Mouse (Mus musculus): ENCODE results near the gene Adad2. TPM values are rescaled to one million over a fixed set of nuclear protein-coding genes. Genes with fewer than 3 reads are reported as not detected.

Gene Adad2
- polyA plus RNA-seq, 1 experiment from 2014 or later: 0.09 TPM

- DNase-seq (ENCODE audit: low spot score) (no peak), ATAC-seq (no peak)
- 82% methylated on average over 5 of the region's 5 CpGs for WGBS
- no peaks in the 10 kb centered on the region for H3K36me3 ChIP-seq (ENCODE audit: control insufficient read depth, insufficient read depth, low read length)
- H3K4me2 ChIP-seq (ENCODE audit: low read length): no peak overlapping the region
- no peak overlapping the region for H3K27ac ChIP-seq (ENCODE audit: low read depth, low read length)
- H3K4me3 ChIP-seq (ENCODE audit: low read depth, low read length): no peak overlapping the region
- no peaks in the 10 kb centered on the region for H3K27me3 ChIP-seq (replicated peaks; ENCODE audit: control insufficient read depth, insufficient read depth, low read length)
- H3K9ac ChIP-seq (ENCODE audit: low read length): no peak overlapping the region
- H3K4me1 ChIP-seq (ENCODE audit: control insufficient read depth, insufficient read depth, low read length): no peaks in the 10 kb centered on the region
- H3K9me3 ChIP-seq (replicated peaks; ENCODE audit: control insufficient read depth, low read length): no peaks in the 10 kb centered on the region
Observed at GRCm38 (mm10) chr8:119641058-119641457, 28.5 kb downstream of the Adad2 start.

GRCm38 (mm10) chr8:119642960-119643359 is 30.4 kb downstream of the Adad2 start:
- no peak for ATAC-seq
- Histone ChIP-seq H3K9me3 (replicated peaks; ENCODE audit: control insufficient read depth, low read length) (no peaks in the 10 kb centered on the region), H3K36me3 (ENCODE audit: control insufficient read depth, insufficient read depth, low read length) (no peaks in the 10 kb centered on the region), H3K4me2 (ENCODE audit: low read length) (no peak overlapping the region), H3K27me3 (replicated peaks; ENCODE audit: control insufficient read depth, insufficient read depth, low read length) (no peaks in the 10 kb centered on the region), H3K27ac (ENCODE audit: low read depth, low read length) (no peak overlapping the region), H3K9ac (ENCODE audit: low read length) (no peak overlapping the region), H3K4me3 (ENCODE audit: low read depth, low read length) (no peak overlapping the region), H3K4me1 (ENCODE audit: control insufficient read depth, insufficient read depth, low read length) (no peaks in the 10 kb centered on the region)
- 94% methylated on average over 1 of the region's 1 CpGs for WGBS
- no peak for DNase-seq (ENCODE audit: low spot score)

GRCm38 (mm10) chr8:119644429-119644960 is 31.9 kb downstream of the Adad2 start:
- no peak for ATAC-seq
- no peaks in the 10 kb centered on the region for H3K27me3 ChIP-seq (replicated peaks; ENCODE audit: control insufficient read depth, insufficient read depth, low read length)
- no peaks in the 10 kb centered on the region for H3K36me3 ChIP-seq (ENCODE audit: control insufficient read depth, insufficient read depth, low read length)
- H3K27ac ChIP-seq (ENCODE audit: low read depth, low read length): no peak overlapping the region
- H3K9ac ChIP-seq (ENCODE audit: low read length): no peak overlapping the region
- DNase-seq (ENCODE audit: low spot score): no peak
- H3K4me3 ChIP-seq (ENCODE audit: low read depth, low read length): no peak overlapping the region
- H3K4me1 ChIP-seq (ENCODE audit: control insufficient read depth, insufficient read depth, low read length): no peaks in the 10 kb centered on the region
- WGBS: 73% methylated on average over 17 of the region's 17 CpGs
- H3K4me2 ChIP-seq (ENCODE audit: low read length): no peak overlapping the region
- H3K9me3 ChIP-seq (replicated peaks; ENCODE audit: control insufficient read depth, low read length): no peaks in the 10 kb centered on the region

- 57% methylated on average over 18 of the region's 18 CpGs for whole genome bisulfite sequencing
- ATAC-seq (0 out of 2 replicates have a peak, but pooled peaks have one; percentile 20), DNase-seq (ENCODE audit: low spot score) (peak; percentile 35)
- no peak overlapping the region for H3K4me2 ChIP-seq (ENCODE audit: low read length)
- no peak overlapping the region for H3K4me3 ChIP-seq (ENCODE audit: low read depth, low read length)
- H3K4me1 ChIP-seq (ENCODE audit: control insufficient read depth, insufficient read depth, low read length): no peaks in the 10 kb centered on the region
- no peaks in the 10 kb centered on the region for H3K9me3 ChIP-seq (replicated peaks; ENCODE audit: control insufficient read depth, low read length)
- no peak overlapping the region for H3K27ac ChIP-seq (ENCODE audit: low read depth, low read length)
- no peaks in the 10 kb centered on the region for H3K36me3 ChIP-seq (ENCODE audit: control insufficient read depth, insufficient read depth, low read length)
- no peak overlapping the region for H3K9ac ChIP-seq (ENCODE audit: low read length)
- H3K27me3 ChIP-seq (replicated peaks; ENCODE audit: control insufficient read depth, insufficient read depth, low read length): no peaks in the 10 kb centered on the region
Observed at GRCm38 (mm10) chr8:119644981-119645597, 32.5 kb downstream of the Adad2 start.

- H3K27me3 ChIP-seq (replicated peaks; ENCODE audit: control insufficient read depth, insufficient read depth, low read length): no peaks in the 10 kb centered on the region
- no peaks in the 10 kb centered on the region for H3K9me3 ChIP-seq (replicated peaks; ENCODE audit: control insufficient read depth, low read length)
- no peaks in the 10 kb centered on the region for H3K36me3 ChIP-seq (ENCODE audit: control insufficient read depth, insufficient read depth, low read length)
- no peak overlapping the region for H3K9ac ChIP-seq (ENCODE audit: low read length)
- no peak overlapping the region for H3K27ac ChIP-seq (ENCODE audit: low read depth, low read length)
- 77% methylated on average over 3 of the region's 3 CpGs for WGBS
- ATAC-seq: no peak
- no peak overlapping the region for H3K4me2 ChIP-seq (ENCODE audit: low read length)
- no peaks in the 10 kb centered on the region for H3K4me1 ChIP-seq (ENCODE audit: control insufficient read depth, insufficient read depth, low read length)
- no peak for DNase-seq (ENCODE audit: low spot score)
- H3K4me3 ChIP-seq (ENCODE audit: low read depth, low read length): no peak overlapping the region
Observed at GRCm38 (mm10) chr8:119646197-119646596, 33.6 kb downstream of the Adad2 start.

GRCm38 (mm10) chr8:119646846-119647245 is 34.3 kb downstream of the Adad2 start:
- Histone ChIP-seq H3K27ac (ENCODE audit: low read depth, low read length) (no peak overlapping the region), H3K4me1 (ENCODE audit: control insufficient read depth, insufficient read depth, low read length) (no peaks in the 10 kb centered on the region), H3K9me3 (replicated peaks; ENCODE audit: control insufficient read depth, low read length) (no peaks in the 10 kb centered on the region), H3K9ac (ENCODE audit: low read length) (no peak overlapping the region), H3K4me2 (ENCODE audit: low read length) (no peak overlapping the region), H3K4me3 (ENCODE audit: low read depth, low read length) (no peak overlapping the region), H3K36me3 (ENCODE audit: control insufficient read depth, insufficient read depth, low read length) (no peaks in the 10 kb centered on the region), H3K27me3 (replicated peaks; ENCODE audit: control insufficient read depth, insufficient read depth, low read length) (no peaks in the 10 kb centered on the region)
- 83% methylated on average over 7 of the region's 7 CpGs for WGBS
- DNase-seq (ENCODE audit: low spot score) (no peak), ATAC-seq (no peak)

GRCm38 (mm10) chr8:119651324-119651723 is 38.8 kb downstream of the Adad2 start:
- DNase-seq (ENCODE audit: low spot score): no peak
- no peak overlapping the region for H3K27ac ChIP-seq (ENCODE audit: low read depth, low read length)
- H3K27me3 ChIP-seq (replicated peaks; ENCODE audit: control insufficient read depth, insufficient read depth, low read length): no peaks in the 10 kb centered on the region
- H3K9me3 ChIP-seq (replicated peaks; ENCODE audit: control insufficient read depth, low read length): no peaks in the 10 kb centered on the region
- 84% methylated on average over 2 of the region's 2 CpGs for WGBS
- no peak overlapping the region for H3K4me2 ChIP-seq (ENCODE audit: low read length)
- H3K36me3 ChIP-seq (ENCODE audit: control insufficient read depth, insufficient read depth, low read length): no peaks in the 10 kb centered on the region
- no peak for ATAC-seq
- H3K4me1 ChIP-seq (ENCODE audit: control insufficient read depth, insufficient read depth, low read length): no peaks in the 10 kb centered on the region
- H3K4me3 ChIP-seq (ENCODE audit: low read depth, low read length): no peak overlapping the region
- H3K9ac ChIP-seq (ENCODE audit: low read length): no peak overlapping the region

GRCm38 (mm10) chr8:119656709-119657464 is 44.3 kb downstream of the Adad2 start:
- Histone ChIP-seq H3K9ac (ENCODE audit: low read length) (no peak overlapping the region), H3K27ac (ENCODE audit: low read depth, low read length) (no peak overlapping the region), H3K4me1 (ENCODE audit: control insufficient read depth, insufficient read depth, low read length) (no peaks in the 10 kb centered on the region), H3K4me3 (ENCODE audit: low read depth, low read length) (no peak overlapping the region), H3K9me3 (replicated peaks; ENCODE audit: control insufficient read depth, low read length) (no peaks in the 10 kb centered on the region), H3K36me3 (ENCODE audit: control insufficient read depth, insufficient read depth, low read length) (no peaks in the 10 kb centered on the region), H3K27me3 (replicated peaks; ENCODE audit: control insufficient read depth, insufficient read depth, low read length) (no peaks in the 10 kb centered on the region), H3K4me2 (ENCODE audit: low read length) (no peak overlapping the region)
- 58% methylated on average over 5 of the region's 5 CpGs for WGBS
- ATAC-seq (no peak), DNase-seq (ENCODE audit: low spot score) (no peak)

- H3K4me2 ChIP-seq (ENCODE audit: low read length): no peak overlapping the region
- no peaks in the 10 kb centered on the region for H3K9me3 ChIP-seq (replicated peaks; ENCODE audit: control insufficient read depth, low read length)
- DNase-seq (ENCODE audit: low spot score) (peak; percentile 27), ATAC-seq (no peak)
- H3K27me3 ChIP-seq (replicated peaks; ENCODE audit: control insufficient read depth, insufficient read depth, low read length): no peaks in the 10 kb centered on the region
- WGBS: 7% methylated on average over 9 of the region's 9 CpGs
- H3K4me1 ChIP-seq (ENCODE audit: control insufficient read depth, insufficient read depth, low read length): no peaks in the 10 kb centered on the region
- H3K9ac ChIP-seq (ENCODE audit: low read length): no peak overlapping the region
- H3K36me3 ChIP-seq (ENCODE audit: control insufficient read depth, insufficient read depth, low read length): no peaks in the 10 kb centered on the region
- no peak overlapping the region for H3K27ac ChIP-seq (ENCODE audit: low read depth, low read length)
- H3K4me3 ChIP-seq (ENCODE audit: low read depth, low read length): no peak overlapping the region
Observed at GRCm38 (mm10) chr8:119661081-119661480, 48.5 kb downstream of the Adad2 start.
